Mouse (Mus musculus) heart, postnatal 0 days (tissue): ENCODE measurements around the gene Pax5.

Experiments
- CTCF ChIP-seq: IDR thresholded peaks from 2 replicates; pipeline ENCODE4 v1.5.1; 2016; ENCODE audit warnings: antibody characterized with exemption, control low read depth, low read depth
- EP300 ChIP-seq: IDR thresholded peaks from 2 replicates; pipeline ENCODE4 v1.6.1; 2016; ENCODE audit warnings: antibody characterized with exemption, low read depth

- TF ChIP-seq CTCF (no peak), EP300 (no peak)
These were observed 32.3 kb downstream of the Pax5 start for GRCm38 (mm10) chr4:44678026-44678425.
